Mouse (Mus musculus): ENCODE data around the gene Gtf2h5.

DNA sequence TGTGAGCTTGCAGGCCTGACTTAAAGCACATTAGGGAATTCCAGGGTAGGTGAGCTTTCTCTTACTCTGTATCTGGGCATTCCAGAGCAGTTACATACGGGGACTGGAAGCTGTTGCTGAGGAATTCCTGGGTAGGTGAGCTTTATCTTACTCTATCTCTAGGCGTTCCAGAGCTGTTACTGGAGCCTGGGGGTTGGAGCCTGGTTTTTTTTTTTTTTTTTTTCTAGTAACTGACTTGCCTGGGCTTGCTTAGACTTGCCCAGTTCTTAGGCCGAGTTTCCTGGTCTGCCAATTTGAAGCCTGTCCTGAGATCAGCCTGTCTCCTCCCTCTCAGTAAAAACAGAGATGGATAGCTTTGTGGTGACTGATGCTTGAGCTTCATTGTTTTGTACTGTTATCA lies 48.5 kb downstream of the Gtf2h5 start:
- TF ChIP-seq POLR2A (IDR thresholded peaks at IDR 0.05; ENCODE audit: borderline replicate concordance, insufficient read depth, low read length), result no peak
- TF ChIP-seq CTCF (IDR thresholded peaks at IDR 0.05; ENCODE audit: borderline replicate concordance, insufficient read depth, low read depth, low read length), result no peak
